Mouse (Mus musculus): ENCODE measurements at regions not wholly inside any gene's neighbourhood (a gene's known extent, or its start where the extent isn't known, plus 50 kb on each side); places are given as distances from the start of the nearest gene placed in this dataset.

DNA sequence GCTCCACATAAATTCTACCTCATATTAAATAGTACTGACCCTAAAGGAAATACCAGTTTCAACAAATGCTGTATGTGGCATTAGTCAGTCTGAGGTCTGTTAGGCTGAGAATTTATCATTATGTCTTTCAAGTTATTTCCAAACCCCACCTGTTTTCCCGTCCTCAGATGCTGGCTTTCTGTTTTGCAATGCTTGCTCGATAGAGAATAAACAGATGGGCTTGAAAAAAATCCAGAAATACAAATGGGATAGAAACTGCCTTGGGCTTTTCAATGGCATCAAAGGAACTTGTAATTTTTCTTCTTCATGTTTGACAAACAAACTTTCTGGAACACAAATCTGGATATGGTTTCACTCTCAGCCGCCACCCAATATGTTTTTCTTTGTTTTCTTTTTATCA lies 109.2 kb upstream of the Cntn4 start:
- TF ChIP-seq CTCF (conservative IDR thresholded peaks at IDR 0.05; ENCODE audit: low read length) (no peak), NANOG (IDR thresholded peaks at IDR 0.05; ENCODE audit: borderline replicate concordance, low read length) (no peak)

Measured in E14TG2a.4 (cell line).